Mouse (Mus musculus) T-helper 2 cell (primary cell): ENCODE results near the gene Krtap4-6.
"Not testable (repeated sequence)": the region's sequence is repeated elsewhere in the genome, so short reads cannot be mapped to it uniquely, and the experiment has no call there.

ENCODE experiments used
- in situ Hi-C: fragments of 300-600 bp; cut with MboI, MseI; formaldehyde crosslinking; loops from one replicate; pipeline ENCODE4 v1.15.1; 2025; ENCODE audit warnings: high pct_unique_total_duplicates

Gene Krtap4-6

DNA sequence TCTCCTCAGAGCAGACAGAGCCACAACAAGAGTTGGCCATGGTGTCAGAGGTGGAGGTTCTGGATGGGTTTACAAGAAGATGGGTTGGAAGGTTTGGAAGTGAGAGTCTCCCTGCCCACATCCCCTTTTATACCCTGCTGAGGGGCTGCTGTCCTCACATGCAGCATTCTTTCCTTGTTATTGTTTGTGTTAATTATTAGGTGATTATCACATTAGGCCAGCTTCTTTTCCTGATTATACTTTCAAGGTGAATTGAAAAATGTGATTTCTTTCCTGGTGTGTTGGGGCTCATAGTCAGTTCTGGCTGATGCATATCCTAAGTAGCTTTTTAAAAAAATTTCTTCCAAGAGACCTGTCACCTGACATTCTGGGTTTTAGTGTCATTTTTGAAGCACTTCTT is at the start of gene Krtap4-6:
Gene Krtap4-6 (minus strand): TSS at position 101 of the 400 bp plus-strand sequence.
- in situ Hi-C loops: loop anchor here (25.0 kb wide), 1 partner anchor 604 kb away; no protein-coding TSS in a partner anchor

DNA sequence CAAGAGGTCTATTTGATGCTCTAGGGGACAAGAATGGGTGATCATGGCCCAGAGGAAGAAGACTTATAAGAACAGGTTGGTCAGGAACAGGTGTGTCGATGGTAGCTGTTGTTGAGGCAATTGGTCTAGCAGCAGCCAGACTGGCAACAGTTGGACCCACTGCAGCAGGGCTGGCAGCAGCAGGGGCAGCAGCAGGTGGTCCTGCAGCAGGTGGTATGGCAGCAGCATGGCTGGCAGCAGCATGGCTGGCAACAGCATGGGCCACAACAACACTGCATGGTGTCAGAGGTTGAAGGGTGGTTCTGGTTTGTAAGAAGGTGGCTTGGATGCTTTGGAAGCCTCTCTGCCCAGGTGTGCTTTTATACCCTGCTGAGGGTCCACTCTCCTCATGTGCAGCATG is 24.7 kb upstream of the Krtap4-6 start, which contains the start of gene Gm14190:
Gene Gm14190 (minus strand): TSS at position 278 of the 400 bp plus-strand sequence.
- in situ Hi-C loops: no loop called here

DNA sequence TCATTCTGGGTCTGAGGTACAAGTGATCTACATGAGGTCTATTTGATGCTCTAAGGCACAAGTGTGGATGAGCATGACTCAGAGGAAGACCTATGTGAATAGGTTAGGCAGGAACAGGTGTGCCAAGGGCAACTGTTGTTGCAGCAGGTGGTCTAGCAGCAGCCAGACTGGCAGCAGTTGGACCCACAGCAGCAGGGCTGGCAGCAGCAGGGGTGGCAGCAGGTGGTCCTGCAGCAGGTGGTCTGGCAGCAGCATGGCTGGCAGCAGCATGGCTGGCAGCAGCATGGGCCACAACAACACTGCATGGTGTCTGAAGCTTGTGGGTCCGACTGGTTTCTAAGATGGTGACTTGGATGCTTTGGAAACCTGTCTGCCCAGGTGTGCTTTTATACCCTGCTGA is 19.5 kb upstream of the Krtap4-6 start:
- in situ Hi-C loops: not testable (repeated sequence)

DNA sequence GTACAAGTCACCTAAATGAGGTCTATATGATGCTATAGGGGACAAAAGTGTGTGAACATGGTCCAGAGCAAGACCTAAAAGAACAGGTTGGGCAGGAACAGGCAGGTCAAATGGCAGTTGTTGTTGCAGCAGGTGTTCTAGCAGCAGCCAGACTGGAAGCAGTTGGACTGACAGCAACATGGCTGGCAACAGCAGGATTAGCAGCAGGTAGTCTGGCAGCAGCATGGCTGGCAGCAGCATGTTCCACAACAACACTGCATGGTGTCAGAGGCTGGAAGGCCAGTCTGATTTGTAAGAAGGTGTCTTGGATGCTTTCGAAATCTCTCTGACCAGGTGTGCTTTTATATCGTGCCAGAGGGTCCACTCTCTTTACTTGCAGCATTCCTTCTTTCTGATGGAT is 17.7 kb upstream of the Krtap4-6 start:
- in situ Hi-C loops: no loop called here

DNA sequence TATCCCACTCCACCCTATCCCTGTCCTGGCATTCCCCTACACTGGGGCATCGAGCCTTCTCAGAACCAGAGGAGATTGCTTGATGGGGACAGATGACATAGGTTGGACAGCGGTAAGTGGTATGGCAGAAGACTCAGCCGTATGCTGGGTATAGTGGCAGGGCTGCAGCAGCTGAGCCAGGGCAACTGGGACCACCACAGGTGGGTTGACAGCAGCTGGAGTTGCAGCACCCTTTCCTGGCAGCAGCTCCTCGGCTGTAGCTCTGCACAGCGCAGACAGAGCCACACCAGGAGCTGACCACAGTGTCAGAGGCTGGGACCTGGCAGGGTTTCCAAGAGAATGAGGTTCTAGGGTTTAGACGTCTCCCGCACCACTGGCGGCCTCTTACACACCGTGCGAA is 3.0 kb downstream of the Krtap4-6 start:
- in situ Hi-C loops: loop anchor here (25.0 kb wide), 1 partner anchor 601 kb away; no protein-coding TSS in a partner anchor

DNA sequence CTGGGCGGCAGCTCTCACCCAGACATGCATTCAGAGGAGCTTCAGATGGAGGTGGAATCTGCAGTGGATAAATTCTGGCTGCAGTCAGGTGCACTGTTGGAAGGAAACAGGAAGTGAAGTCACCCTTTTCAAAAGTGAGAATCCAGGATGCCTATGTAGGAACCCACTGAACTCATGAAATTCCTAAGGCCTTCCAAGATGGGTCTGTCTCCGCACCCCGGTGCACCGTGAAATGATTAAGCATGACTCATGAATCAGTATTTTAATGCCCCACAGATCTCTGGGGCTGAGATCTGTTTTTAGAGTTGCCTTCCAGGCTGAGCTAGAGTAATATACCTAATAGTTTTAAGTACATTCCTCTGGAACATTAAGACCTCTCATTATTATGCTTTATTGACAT is 6.5 kb downstream of the Krtap4-6 start:
- in situ Hi-C loops: loop anchor here (25.0 kb wide), 1 partner anchor 597 kb away; no protein-coding TSS in a partner anchor

DNA sequence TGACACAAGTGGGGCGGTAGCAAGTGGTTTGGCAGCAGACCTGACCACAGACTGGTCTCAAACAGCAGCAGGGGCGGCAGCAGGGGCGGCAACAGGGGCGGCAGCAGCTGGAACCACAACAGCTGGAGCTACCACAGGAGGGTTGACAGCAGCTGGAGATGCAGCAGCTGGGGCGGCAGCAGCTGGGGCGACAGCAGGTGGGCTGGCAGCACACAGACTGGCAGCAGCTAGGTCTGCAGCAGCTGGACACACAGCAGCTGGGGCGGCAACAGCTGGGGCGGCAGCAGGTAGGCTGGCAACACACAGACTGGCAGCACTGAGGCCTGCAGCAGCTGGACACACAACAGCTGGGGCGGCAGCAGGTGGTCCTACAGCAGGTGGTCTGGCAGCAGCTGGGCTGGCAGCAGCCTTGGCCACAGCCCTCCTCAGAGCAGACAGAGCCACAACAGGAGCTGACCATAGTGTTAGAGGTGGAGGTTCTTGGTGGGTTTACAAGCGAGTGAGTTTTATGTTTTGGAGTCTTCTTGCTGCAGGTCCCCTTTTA is 7.2 kb downstream of the Krtap4-6 start, which contains the start of gene Gm11563:
Gene Gm11563 (minus strand): TSS at position 494 of the 544 bp plus-strand sequence.
- in situ Hi-C loops: loop anchor here (25.0 kb wide), 1 partner anchor 596 kb away; no protein-coding TSS in a partner anchor

DNA sequence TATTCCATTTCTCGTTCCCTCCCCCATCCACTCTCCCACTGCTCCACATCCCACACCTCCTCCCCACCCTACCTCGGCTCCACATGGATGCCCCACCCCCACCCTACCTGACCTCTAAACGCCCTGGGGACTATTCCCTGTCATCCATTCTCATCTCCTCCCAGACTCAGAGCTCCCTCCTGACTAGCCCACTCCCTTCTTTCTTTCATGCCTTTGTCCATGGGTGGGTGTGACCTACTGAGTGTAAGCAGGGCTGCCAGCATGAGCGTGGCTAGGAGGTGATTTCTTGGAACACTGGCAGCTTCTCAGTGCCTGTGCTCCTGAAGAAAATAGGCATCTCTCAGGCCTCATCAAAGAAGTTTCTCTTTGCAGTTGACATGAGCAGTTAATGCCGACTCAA is 8.7 kb downstream of the Krtap4-6 start:
- in situ Hi-C loops: loop anchor here (25.0 kb wide), 1 partner anchor 595 kb away; no protein-coding TSS in a partner anchor

DNA sequence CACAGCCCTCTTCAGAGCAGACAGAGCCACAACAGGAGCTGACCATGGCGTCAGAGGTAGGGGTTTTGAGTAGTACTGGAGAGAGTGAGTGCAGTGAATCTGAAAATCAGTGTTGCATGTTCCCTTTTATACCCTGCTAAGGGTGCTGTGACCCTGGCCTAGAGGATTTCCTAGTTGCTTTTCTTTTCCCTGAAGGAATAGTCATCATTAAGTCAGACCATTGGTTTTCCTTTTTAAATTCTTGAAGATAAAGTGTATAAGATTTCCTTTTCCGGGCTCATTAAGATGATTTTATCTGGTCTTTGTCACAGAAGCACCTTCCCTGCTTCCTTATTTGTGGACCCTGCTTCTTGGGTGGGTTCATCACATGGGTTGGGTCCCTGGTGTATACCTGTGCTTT is 15.6 kb downstream of the Krtap4-6 start, which contains the start of gene Gm11555:
Gene Gm11555 (minus strand): TSS at position 101 of the 400 bp plus-strand sequence.
- in situ Hi-C loops: loop anchor here (25.0 kb wide), 1 partner anchor 588 kb away; no protein-coding TSS in a partner anchor

DNA sequence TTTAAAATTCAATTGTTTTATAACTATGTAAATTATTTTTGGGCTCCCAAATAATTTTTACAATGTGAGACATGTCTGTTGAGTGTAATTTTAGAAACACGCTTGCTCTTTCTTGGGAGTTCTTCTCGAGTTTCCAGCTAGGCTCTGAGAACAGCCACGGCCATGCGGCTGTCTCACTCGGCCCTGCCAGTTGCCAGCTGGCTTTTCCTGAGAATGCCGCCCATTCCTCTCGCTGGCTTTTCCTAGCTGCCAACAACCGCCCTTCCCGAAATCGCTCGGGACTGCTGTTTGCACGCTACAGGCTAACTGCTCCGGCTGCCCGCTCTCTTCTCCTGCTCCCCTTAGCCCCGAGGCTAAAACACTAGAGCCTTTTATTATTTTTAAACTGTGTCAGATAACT is 19.3 kb downstream of the Krtap4-6 start:
- in situ Hi-C loops: no loop called here

DNA sequence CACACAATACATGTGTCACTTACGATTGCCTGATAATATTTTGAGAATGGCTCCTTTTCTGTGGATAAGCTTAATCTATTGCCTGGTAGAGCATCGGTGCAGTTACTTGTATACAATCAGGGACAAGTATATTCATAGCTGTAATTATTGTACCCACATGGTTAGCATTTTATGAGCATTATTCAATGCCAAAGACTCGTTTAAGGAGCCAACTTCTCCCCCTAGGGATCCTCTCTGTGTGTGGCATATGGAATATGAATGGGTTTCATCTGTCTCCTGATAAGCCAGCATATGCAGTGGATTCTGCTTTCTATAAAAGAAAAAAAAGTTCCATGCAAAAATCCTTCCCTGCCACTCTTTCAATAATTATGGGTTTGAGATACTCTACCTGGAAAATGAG is 21.4 kb downstream of the Krtap4-6 start:
- in situ Hi-C loops: no loop called here

DNA sequence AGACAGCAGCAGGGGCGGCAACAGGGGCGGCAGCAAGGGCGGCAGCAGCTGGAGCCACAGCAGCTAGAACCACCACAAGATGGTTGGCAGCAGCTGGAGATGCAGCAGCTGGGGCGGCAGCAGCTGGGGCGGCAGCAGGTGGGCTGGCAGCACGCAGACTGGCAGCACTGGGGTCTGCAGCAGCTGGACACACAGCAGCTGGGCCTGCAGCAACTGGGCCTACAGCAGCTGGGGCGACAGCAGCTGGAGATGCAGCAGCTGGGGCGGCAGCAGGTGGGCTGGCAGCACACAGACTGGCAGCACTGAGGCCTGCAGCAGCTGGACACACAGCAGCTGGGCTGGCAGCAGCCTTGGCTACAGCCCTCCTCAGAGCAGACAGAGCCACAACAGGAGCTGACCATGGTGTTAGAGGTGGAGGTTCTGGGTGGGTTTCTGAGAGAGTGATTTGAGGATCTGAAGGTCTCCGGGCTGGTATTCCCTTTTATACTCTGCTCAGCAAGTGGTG is 22.1 kb downstream of the Krtap4-6 start, which contains the start of gene Krtap4-7:
Gene Krtap4-7 (minus strand): TSS at position 455 of the 505 bp plus-strand sequence.
- in situ Hi-C loops: not testable (repeated sequence)

DNA sequence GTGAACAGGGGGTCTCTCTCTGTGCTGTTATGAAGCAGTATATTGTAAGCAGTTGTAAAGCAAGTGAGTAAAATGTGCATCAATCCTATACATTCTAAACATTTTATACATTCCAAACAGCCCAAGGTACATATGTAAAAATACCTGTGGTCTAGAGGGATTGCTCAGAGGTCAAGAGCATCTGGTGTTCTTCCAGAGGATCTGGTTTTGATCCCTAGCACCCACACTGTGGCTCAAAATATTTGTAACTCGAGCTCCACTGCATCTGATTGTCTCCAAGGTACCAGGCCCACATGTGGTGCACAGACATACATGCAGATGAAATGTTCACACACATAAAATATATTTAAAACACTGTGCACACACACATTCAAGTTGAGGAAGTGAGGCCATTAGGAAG is 24.8 kb downstream of the Krtap4-6 start:
- in situ Hi-C loops: no loop called here

DNA sequence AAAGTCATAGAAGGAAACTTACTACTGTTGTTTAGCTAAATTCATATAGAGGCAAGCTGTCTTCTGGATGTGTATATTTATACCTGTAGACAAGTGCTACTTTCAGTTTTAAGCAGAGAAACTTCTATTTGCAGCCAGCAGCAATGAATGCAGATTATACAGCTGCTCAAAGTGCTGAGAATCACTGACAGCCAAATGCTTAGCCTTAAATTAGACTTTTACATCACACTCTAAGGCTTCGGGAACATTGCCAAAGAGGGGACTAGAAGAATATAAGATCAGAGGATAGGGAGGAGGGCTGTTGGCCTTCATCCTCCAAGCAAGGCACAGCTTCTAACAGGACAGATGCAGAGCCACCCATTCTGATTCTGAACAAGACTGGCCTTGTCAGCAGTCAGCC is 28.7 kb downstream of the Krtap4-6 start:
- in situ Hi-C loops: no loop called here

DNA sequence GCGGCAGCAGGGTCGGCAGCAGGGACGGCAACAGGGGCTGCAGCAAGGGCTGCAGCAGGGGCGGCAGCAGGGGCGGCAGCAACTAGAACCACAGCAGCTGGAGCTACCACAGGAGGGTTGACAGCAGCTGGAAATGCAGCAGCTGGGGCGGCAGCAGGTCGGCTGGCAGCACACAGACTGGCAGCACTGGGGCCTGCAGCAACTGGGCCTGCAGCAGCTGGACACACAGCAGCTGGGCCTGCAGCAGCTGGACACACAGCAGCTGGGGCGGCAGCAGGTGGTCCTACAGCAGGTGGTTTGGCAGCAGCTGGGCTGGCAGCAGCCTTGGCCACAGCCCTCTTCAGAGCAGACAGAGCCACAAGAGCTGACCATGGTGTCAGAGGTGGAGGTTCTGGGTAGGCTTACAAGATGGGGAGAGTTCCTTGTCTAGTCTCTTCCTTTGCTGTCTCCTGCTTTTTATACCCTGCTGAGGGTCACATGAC is 31.1 kb downstream of the Krtap4-6 start, which contains the start of gene Krtap4-2:
Gene Krtap4-2 (minus strand): TSS at position 432 of the 482 bp plus-strand sequence.
- in situ Hi-C loops: no loop called here

DNA sequence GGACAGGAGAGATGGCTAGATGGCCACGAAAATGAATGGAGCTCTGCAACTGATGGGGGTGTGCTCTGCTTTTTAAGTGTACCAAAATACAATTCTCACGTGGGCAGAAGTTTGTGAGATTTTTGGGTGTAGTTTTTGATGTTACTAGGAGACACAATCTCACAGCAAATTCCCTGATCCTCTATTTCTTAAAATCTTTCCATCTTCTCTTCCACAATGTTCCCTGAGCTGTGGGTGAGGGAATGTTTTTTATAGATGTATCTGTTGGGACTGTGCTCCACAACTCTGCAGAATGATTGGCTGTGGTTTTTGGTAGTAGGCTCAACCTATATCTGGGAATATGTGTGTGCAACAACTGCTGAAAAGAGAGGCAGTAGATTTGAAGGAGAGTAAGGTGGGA is 32.5 kb downstream of the Krtap4-6 start:
- in situ Hi-C loops: no loop called here

DNA sequence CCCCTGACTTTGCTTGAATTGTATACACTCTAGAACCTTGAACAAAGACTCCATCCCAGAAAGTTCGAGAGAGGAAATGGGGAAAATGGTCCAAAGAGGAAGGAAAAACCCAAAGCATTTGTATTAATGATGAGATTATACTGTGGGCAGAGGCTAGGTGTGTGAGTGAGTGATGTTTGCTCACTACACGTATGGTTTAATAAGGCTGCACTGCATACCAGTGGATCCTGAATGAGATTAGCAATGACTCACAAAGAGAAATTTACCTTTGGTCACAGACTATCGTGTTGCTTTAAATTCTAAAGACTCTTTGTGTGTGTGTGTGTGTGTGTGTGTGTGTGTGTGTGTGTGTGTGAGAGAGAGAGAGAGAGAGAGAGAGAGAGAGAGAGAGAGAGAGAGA is 34.9 kb downstream of the Krtap4-6 start:
- in situ Hi-C loops: no loop called here

DNA sequence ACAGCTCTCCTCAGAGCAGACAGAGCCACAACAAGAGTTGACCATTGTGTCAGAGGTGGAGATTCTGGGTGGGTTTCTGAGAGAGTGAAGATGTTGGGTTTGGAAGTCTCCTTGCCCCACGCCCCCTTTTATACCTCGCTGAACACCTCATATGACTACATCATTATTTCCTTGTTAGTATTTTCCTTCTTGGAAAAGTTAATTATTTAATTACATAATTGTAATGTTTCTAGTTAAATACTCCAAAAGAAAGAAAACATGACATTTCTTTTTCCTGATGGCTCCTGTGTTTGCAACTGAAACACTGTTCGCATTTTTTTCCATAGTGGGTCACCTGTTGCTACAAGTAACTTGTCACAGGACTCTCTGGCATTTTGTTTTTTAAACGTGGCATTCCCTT is 37.6 kb downstream of the Krtap4-6 start, which contains the start of gene Krtap4-1:
Gene Krtap4-1 (minus strand): TSS at position 101 of the 400 bp plus-strand sequence.
- in situ Hi-C loops: no loop called here

DNA sequence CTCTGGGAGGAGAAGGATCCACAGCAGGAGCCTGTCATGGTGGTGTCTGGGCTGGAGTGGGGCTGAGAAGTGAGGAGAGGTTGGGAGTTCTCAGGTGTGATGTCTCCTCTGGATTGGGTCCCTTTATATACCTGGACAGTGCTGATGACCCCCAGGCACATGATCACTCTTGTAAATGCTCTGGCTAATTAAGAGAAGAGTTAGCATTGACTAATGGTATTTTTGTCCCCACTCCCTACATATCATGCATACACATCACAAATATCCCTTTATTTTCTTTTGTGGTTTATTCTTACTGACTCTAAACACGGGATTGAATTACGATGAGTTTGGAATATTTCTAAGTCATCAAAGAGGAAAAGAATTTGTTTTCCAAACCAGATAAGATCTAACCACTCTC is 45.4 kb downstream of the Krtap4-6 start, which contains the start of gene Gm11562:
Gene Gm11562 (minus strand): TSS at position 101 of the 400 bp plus-strand sequence.
- in situ Hi-C loops: no loop called here
